Mouse (Mus musculus) limb, embryonic 15.5 days (tissue): ENCODE results near the gene Dhx9. TPM values are rescaled to one million over a fixed set of nuclear protein-coding genes. Genes with fewer than 3 reads are reported as not detected.
"Not testable (repeated sequence)": the region's sequence is repeated elsewhere in the genome, so short reads cannot be mapped to it uniquely, and the experiment has no call there.

ENCODE experiments used
- ATAC-seq: fragments of 200-750 bp; cut with Nextera tagmentation; 2 replicates; pipeline ENCODE4 v1.8.0; 2017; ENCODE audit warnings: low read depth, moderate TSS enrichment; ENCODE audit not compliant: insufficient number of reproducible peaks, low FRiP score, low TSS enrichment
- H3K27ac ChIP-seq: fragments of 300-500 bp; sonication (generic); 2 replicates; pipeline ENCODE4 v1.5.1; 2015; ENCODE audit warnings: moderate library complexity, mild to moderate bottlenecking, inconsistent platforms
- H3K27me3 ChIP-seq: fragments of 300-500 bp; sonication (generic); 2 replicates; pipeline ENCODE4 v1.6.1; 2015; ENCODE audit warnings: inconsistent platforms
- H3K36me3 ChIP-seq: fragments of 300-500 bp; sonication (generic); 2 replicates; pipeline ENCODE4 v1.6.1; 2015; ENCODE audit warnings: inconsistent platforms
- H3K4me1 ChIP-seq: fragments of 300-500 bp; sonication (generic); 2 replicates; pipeline ENCODE4 v1.6.1; 2015; ENCODE audit warnings: inconsistent platforms
- H3K4me2 ChIP-seq: fragments of 300-500 bp; sonication (generic); 2 replicates; pipeline ENCODE4 v1.6.1; 2015; ENCODE audit warnings: mild to moderate bottlenecking, inconsistent platforms
- H3K4me3 ChIP-seq: fragments of 300-500 bp; sonication (generic); 2 replicates; pipeline ENCODE4 v1.5.1; 2015; ENCODE audit warnings: mild to moderate bottlenecking, inconsistent platforms
- H3K9ac ChIP-seq: fragments of 300-500 bp; sonication (generic); 2 replicates; pipeline ENCODE4 v1.6.1; 2015; ENCODE audit warnings: inconsistent platforms
- H3K9me3 ChIP-seq: fragments of 300-500 bp; sonication (generic); 2 replicates; pipeline ENCODE4 v1.6.1; 2016; ENCODE audit warnings: inconsistent platforms
- WGBS: fragments of 180-500 bp; shearing (Covaris S2); methylation state at CpG from one replicate; pipeline ENCODE4 v1.1.7; 2015; 5-methylcytosine and 5-hydroxymethylcytosine counted together
- polyA plus RNA-seq: library from polyadenylated mRNA; unstranded; fragments of >200 nt; fragmentation: Nextera tagmentation; extraction: Ambion mirVana; gene quantifications from 2 replicates; pipeline ENCODE4 v1.2.1, GENCODE M21; 2015

Gene Dhx9
- polyA plus RNA-seq, 1 experiment from 2014 or later = 29.0 TPM

DNA sequence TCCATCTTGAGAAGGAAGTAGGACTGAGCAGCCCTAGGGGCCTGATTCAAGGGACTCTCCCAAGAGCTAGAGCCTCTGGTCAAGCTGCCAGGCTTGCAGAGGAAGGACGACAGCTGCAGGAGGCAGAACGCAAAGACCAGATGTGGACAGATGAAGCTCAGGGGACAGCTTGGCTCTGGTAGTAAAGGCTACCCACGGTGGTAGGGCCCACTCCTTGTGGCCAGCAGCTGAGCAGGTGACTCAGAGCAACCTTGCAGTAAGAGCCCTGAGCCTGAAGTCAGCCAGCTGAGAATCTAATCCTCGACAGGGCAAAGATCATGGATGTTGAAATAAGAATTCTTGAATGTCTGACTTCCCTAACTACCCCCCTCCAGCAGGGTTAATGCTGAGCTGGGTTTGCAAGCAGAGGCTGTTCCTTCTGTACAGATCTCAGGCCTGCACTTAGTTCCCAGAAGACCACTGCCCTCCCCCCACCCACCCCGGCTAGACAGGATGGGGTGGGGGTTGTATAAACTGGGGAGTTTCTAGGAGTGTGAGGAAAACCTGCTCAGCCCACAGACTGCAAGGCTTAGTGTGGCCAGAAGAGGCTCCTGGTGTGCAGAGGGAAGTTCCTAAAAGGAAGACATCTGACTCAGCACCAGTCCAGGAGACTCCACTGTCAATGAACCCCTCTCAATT, 14.3 kb upstream of the Dhx9 start:
- WGBS = 39% methylated on average over 5 of the region's 5 CpGs
- no peaks in the 10 kb centered on the region for H3K9me3 ChIP-seq

DNA sequence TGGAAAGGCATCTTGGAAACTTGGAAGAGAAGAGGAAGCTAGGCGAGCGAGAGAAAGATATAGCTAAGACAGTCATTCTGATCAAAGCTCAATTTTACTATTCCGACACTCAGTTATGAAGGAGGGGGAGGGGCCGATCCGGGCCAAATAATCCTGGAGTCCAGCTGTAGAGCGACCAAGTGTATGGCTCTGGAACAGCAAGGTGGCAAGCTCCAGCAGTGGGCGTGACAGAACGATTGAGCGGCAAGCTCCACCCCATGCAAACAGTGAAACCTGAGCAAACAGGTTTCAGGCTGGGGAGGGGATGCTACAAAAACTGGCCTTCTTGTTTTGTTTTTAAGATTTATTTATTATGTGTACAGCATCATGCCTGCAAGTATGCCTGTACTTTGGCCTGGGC, 12.6 kb upstream of the Dhx9 start:
- no peaks in the 10 kb centered on the region for H3K9me3 ChIP-seq
- no peaks in the 10 kb centered on the region for H3K36me3 ChIP-seq
- no peaks in the 10 kb centered on the region for H3K27me3 ChIP-seq
- no peak overlapping the region for H3K4me2 ChIP-seq
- 84% methylated on average over 9 of the region's 9 CpGs for WGBS
- H3K4me1 ChIP-seq = no peaks in the 10 kb centered on the region
- ATAC-seq = no peak
- H3K27ac ChIP-seq = no peak overlapping the region
- H3K9ac ChIP-seq = no peak overlapping the region
- H3K4me3 ChIP-seq = no peak overlapping the region

More for the DNA sequence above, 14.3 kb upstream of the Dhx9 start:
- H3K4me1 ChIP-seq = no peaks in the 10 kb centered on the region
- no peaks in the 10 kb centered on the region for H3K27me3 ChIP-seq
- no peak overlapping the region for H3K4me2 ChIP-seq
- no peak overlapping the region for H3K4me3 ChIP-seq
- ATAC-seq = no peak
- H3K27ac ChIP-seq = no peak overlapping the region
- H3K9ac ChIP-seq = no peak overlapping the region
- no peaks in the 10 kb centered on the region for H3K36me3 ChIP-seq

DNA sequence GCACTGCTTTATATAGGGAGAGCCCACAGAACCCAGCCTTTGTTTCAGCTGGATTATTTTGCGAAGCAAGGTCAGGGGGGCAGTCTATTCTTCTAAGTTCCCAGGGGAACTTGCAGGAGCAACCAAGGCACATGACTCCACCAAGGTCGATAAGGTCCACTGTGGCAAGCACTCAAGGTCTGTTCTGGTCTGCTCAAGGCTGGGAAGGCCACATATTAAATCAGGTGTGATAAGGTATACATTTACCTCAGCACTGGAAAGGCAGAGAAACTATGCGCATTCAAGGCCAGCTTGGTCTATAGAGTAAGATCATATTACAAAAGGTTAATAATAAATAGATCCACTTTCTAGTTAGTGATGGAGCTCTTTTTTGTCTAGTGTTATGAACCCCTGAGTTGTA, 8.6 kb upstream of the Dhx9 start:
- no peaks in the 10 kb centered on the region for H3K4me1 ChIP-seq
- H3K4me3 ChIP-seq = no peak overlapping the region

GRCm38 (mm10) chr1:153493931-153494330, 6.5 kb upstream of the Dhx9 start:
- WGBS = 44% methylated on average over 6 of the region's 6 CpGs

More for the DNA sequence above, 8.6 kb upstream of the Dhx9 start:
- no peaks in the 10 kb centered on the region for H3K9me3 ChIP-seq
- ATAC-seq = no peak
- H3K27me3 ChIP-seq = no peaks in the 10 kb centered on the region
- H3K27ac ChIP-seq = no peak overlapping the region
- 79% methylated on average over 3 of the region's 3 CpGs for WGBS
- H3K4me2 ChIP-seq = no peak overlapping the region
- no peaks in the 10 kb centered on the region for H3K36me3 ChIP-seq
- H3K9ac ChIP-seq = no peak overlapping the region

GRCm38 (mm10) chr1:153493338-153493737, 5.9 kb upstream of the Dhx9 start:
- no peak for ATAC-seq
- no peak overlapping the region for H3K27ac ChIP-seq
- H3K4me3 ChIP-seq = no peak overlapping the region
- no peaks in the 10 kb centered on the region for H3K36me3 ChIP-seq
- 23% methylated on average over 4 of the region's 4 CpGs for WGBS
- no peak overlapping the region for H3K4me2 ChIP-seq
- no peaks in the 10 kb centered on the region for H3K9me3 ChIP-seq
- H3K27me3 ChIP-seq = no peaks in the 10 kb centered on the region
- H3K9ac ChIP-seq = no peak overlapping the region
- no peaks in the 10 kb centered on the region for H3K4me1 ChIP-seq

More at GRCm38 (mm10) chr1:153493931-153494330, 6.5 kb upstream of the Dhx9 start:
- no peak overlapping the region for H3K27ac ChIP-seq
- H3K27me3 ChIP-seq = no peaks in the 10 kb centered on the region
- H3K4me2 ChIP-seq = no peak overlapping the region
- no peak for ATAC-seq
- no peak overlapping the region for H3K4me3 ChIP-seq
- no peaks in the 10 kb centered on the region for H3K9me3 ChIP-seq
- no peak overlapping the region for H3K9ac ChIP-seq
- H3K36me3 ChIP-seq = no peaks in the 10 kb centered on the region
- no peaks in the 10 kb centered on the region for H3K4me1 ChIP-seq

DNA sequence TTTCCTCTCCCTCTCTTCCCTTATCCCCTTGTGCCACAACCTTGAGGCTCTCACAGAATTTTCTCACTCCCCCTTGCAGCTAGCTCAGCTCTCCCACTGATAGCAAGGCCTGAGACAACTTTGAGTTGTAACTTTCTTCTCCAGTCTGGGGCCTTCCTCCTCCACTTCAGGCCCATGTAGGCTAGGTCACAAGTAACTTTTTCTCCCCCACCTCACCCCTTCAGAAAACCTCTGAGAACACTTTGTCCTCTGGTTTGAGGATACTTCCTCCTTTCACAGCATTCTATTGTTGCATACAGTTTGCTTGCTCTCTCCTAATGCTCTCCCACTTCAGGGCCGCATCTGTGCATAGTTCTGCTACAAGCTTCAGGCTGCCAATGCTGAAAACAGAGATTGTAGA, 4.4 kb upstream of the Dhx9 start:
- Histone ChIP-seq H3K9ac (no peak overlapping the region), H3K36me3 (no peaks in the 10 kb centered on the region), H3K4me3 (no peak overlapping the region), H3K27me3 (no peaks in the 10 kb centered on the region), H3K9me3 (no peaks in the 10 kb centered on the region), H3K27ac (no peak overlapping the region), H3K4me2 (no peak overlapping the region), H3K4me1 (no peaks in the 10 kb centered on the region)
- WGBS = 75% methylated on average over 1 of the region's 1 CpGs
- no peak for ATAC-seq

GRCm38 (mm10) chr1:153491345-153491744, 3.9 kb upstream of the Dhx9 start:
- 89% methylated on average over 2 of the region's 2 CpGs for WGBS
- Histone ChIP-seq H3K4me1 (peaks cover under 1% of the 10 kb centered on the region; the same call in 1 of the 2 replicates), H3K4me3 (no peak overlapping the region), H3K27me3 (no peaks in the 10 kb centered on the region), H3K4me2 (no peak overlapping the region), H3K9ac (no peak overlapping the region), H3K27ac (no peak overlapping the region), H3K36me3 (no peaks in the 10 kb centered on the region), H3K9me3 (no peaks in the 10 kb centered on the region)
- no peak for ATAC-seq

DNA sequence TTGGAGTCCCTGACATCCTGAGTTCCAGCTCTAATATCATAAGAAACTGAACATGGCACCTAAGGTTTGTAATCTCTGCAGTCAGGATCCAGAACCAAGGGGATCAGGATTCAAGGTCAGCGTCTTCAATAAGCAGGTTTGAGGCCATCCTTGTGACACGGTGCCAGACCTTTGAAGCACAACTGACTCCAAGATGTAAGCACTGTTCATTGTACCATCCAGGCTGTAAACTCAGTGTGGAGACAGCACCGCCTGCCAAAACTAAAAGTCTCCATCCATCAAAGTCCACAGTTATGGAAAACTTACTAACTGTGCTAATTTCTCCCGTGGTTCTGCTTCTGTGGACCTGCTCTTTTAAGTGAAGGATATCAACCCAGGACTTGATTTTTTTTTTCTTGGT, 2.5 kb upstream of the Dhx9 start:
- Histone ChIP-seq H3K27me3 (no peaks in the 10 kb centered on the region), H3K9ac (no peak overlapping the region), H3K9me3 (no peaks in the 10 kb centered on the region), H3K36me3 (no peaks in the 10 kb centered on the region), H3K4me3 (no peak overlapping the region), H3K4me1 (peaks cover 11% of the 10 kb centered on the region), H3K4me2 (no peak overlapping the region), H3K27ac (no peak overlapping the region)
- 92% methylated on average over 4 of the region's 4 CpGs for WGBS
- ATAC-seq = no peak

GRCm38 (mm10) chr1:153489540-153489939, 2.1 kb upstream of the Dhx9 start:
- no peak for ATAC-seq
- Histone ChIP-seq H3K9ac (no peak overlapping the region), H3K27me3 (no peaks in the 10 kb centered on the region), H3K4me3 (no peak overlapping the region), H3K9me3 (no peaks in the 10 kb centered on the region), H3K36me3 (no peaks in the 10 kb centered on the region), H3K4me2 (no peak overlapping the region), H3K4me1 (peaks cover 13% of the 10 kb centered on the region), H3K27ac (no peak overlapping the region)
- 62% methylated on average over 2 of the region's 2 CpGs for WGBS

DNA sequence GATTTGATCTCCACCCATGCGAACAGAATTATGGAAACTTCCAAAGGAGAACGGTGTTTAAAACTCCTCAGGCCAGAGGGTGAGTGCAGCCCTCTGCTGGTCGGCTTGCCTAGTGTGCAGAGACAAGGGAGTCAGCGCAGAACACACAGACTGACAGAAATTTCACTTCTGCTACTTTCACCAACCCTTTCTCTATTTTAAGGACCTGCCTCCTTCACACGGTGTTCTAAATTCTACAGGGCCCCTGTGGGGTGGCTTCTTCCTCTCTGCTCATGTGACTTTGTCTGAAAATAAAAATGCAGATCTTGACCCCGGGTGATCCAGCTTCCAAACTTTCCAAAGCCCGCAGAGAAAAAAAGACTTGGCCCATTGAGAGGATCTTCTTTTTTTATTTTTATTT, 1.7 kb upstream of the Dhx9 start:
- WGBS = 49% methylated on average over 7 of the region's 7 CpGs
- H3K4me2 ChIP-seq = no peak overlapping the region
- no peaks in the 10 kb centered on the region for H3K27me3 ChIP-seq
- H3K4me3 ChIP-seq = no peak overlapping the region
- no peak overlapping the region for H3K9ac ChIP-seq
- no peak for ATAC-seq
- no peaks in the 10 kb centered on the region for H3K9me3 ChIP-seq
- no peak overlapping the region for H3K27ac ChIP-seq
- H3K36me3 ChIP-seq = no peaks in the 10 kb centered on the region
- peaks cover 17% of the 10 kb centered on the region for H3K4me1 ChIP-seq

DNA sequence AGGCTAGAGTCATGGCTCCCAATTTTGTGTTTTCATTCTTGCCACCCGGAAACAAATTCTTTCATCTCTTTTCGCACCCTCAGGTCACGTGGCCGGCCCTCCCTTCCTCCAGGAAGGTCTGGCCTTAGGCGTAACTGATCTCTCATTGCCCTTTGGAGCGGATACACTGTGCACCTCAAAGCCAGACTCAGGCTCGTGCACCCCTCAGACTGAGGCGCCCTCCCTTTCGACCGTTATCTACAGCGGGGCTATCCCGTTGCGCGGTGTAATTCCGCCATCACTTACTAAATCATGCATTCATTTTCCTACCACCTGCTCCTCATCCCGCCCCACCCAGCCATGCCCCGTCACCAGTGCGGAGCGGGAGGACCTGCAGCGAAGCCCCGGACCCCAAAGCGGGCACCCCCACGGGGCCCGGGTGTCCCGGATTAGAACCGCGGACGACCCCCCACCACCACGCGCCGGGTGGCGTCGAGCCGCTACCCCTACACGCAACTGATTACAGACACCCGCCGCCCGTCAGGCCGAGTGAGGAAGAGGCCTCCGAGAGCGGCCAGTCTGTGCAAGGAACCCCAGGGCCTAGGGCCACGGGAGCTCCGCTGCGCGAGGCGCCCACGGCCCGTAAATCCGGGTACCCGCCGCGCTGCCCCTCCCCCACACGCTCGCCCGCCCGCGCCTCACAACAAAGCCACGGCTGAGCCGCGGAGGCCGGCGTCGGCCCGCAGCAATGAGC, 527 bp downstream of the Dhx9 start:
- peak overlapping the region; percentile 59 for H3K4me2 ChIP-seq

DNA sequence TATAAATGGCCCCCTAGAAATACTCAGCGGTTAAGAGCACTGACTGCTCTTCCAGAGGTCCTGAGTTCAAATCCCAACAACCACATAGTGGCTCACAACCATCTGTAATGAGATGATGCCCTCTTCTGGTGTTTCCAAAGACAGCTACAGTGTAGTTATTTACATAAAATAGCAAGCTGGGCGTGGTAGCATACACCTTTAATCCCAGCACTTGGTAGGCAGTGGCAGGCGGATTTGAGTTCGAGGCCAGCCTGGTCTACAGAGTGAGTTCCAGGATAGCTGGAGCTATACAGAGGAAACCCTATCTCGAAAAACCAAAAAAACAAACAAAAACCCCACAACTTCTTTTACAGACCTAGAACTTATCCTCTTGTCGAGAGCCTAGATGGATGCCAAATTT, 1.3 kb downstream of the Dhx9 start:
- Histone ChIP-seq H3K4me2 (peak overlapping the region; percentile 59), H3K4me3 (peak overlapping the region; percentile 71), H3K4me1 (peaks cover 22% of the 10 kb centered on the region), H3K9ac (peak overlapping the region; percentile 85; the same call in 1 of the 2 replicates), H3K36me3 (peaks cover 14% of the 10 kb centered on the region)
- not testable (repeated sequence) for H3K27ac ChIP-seq, H3K27me3 ChIP-seq, H3K9me3 ChIP-seq, ATAC-seq
- 6% methylated on average over 6 of the region's 6 CpGs for WGBS

More for the DNA sequence above, 527 bp downstream of the Dhx9 start:
- peaks cover 8% of the 10 kb centered on the region; the same call in 1 of the 2 replicates for H3K36me3 ChIP-seq
- H3K27ac ChIP-seq = peak overlapping the region; percentile 92
- H3K27me3 ChIP-seq = no peaks in the 10 kb centered on the region
- no peaks in the 10 kb centered on the region for H3K9me3 ChIP-seq
- H3K4me1 ChIP-seq = peaks cover 22% of the 10 kb centered on the region
- under 1% methylated on average over 64 of the region's 64 CpGs for WGBS
- peak; percentile 70 for ATAC-seq
- peak overlapping the region; percentile 71 for H3K4me3 ChIP-seq
- peak overlapping the region; percentile 85 for H3K9ac ChIP-seq
